Mouse (Mus musculus) hematopoietic stem cell, adult 5-6 weeks (primary cell): ENCODE data around the gene Pcsk5. TPM values are rescaled to one million over a fixed set of nuclear protein-coding genes. Genes with fewer than 3 reads are reported as not detected.
A peak's percentile ranks its signal among the peaks of the same experiment; 100 is the strongest.

ENCODE experiments used
- ATAC-seq, 2 experiments: fragments of 125-278 bp in 1 of 2; replicated peaks in 1 of 2; 2 replicates each; pipeline ENCODE4 v1.8.0; 2016 to 2017; ENCODE audit warnings: inconsistent platforms in 2 of 2, mild to moderate bottlenecking in 2 of 2, moderate number of reproducible peaks in 2 of 2, low read depth in 1 of 2, moderate TSS enrichment in 1 of 2; ENCODE audit not compliant: low FRiP score in 2 of 2, poor library complexity in 2 of 2, severe bottlenecking in 2 of 2, insufficient read depth in 1 of 2, low TSS enrichment in 1 of 2
- total RNA-seq: library from RNA; stranded (forward); fragments of 172-1452, 232-1000 nt; gene quantifications from 2 replicates; pipeline ENCODE4 v1.2.3, GENCODE M21; 2017

Pcsk5 gene
- total RNA-seq, 1 experiment from 2014 or later: 0.40 TPM

- ATAC-seq: no peak
Measured at GRCm38 (mm10) chr19:17403175-17403574, 434.3 kb downstream of the Pcsk5 start.

- no peak for ATAC-seq
Measured at GRCm38 (mm10) chr19:17400571-17400970, 436.9 kb downstream of the Pcsk5 start.

- 0 out of 4 replicates have a peak, but pooled peaks of 1 of the 2 experiments have one; percentile 60 for ATAC-seq
Measured at GRCm38 (mm10) chr19:17399965-17400364, 437.5 kb downstream of the Pcsk5 start.

- no peak for ATAC-seq
Measured at GRCm38 (mm10) chr19:17397922-17398321, 439.5 kb downstream of the Pcsk5 start.

GRCm38 (mm10) chr19:17396802-17397201, 440.6 kb downstream of the Pcsk5 start:
- no peak for ATAC-seq

- peak; percentile 94 to 97 for ATAC-seq
Measured at GRCm38 (mm10) chr19:17393841-17394591, 443.4 kb downstream of the Pcsk5 start, which contains the start of gene Rfk. Rfk (plus strand) TSS chr19:17394043.

- no peak for ATAC-seq
Measured at GRCm38 (mm10) chr19:17392866-17393265, 444.6 kb downstream of the Pcsk5 start.

- peak; percentile 44 to 49; a peak in 3 of 4 replicates for ATAC-seq
Measured at GRCm38 (mm10) chr19:17388404-17388803, 449.0 kb downstream of the Pcsk5 start.

- ATAC-seq: no peak
Measured at GRCm38 (mm10) chr19:17386424-17386823, 451.0 kb downstream of the Pcsk5 start.

- ATAC-seq: no peak
Measured at GRCm38 (mm10) chr19:17385426-17385825, 452.0 kb downstream of the Pcsk5 start.

GRCm38 (mm10) chr19:17385022-17385421, 452.4 kb downstream of the Pcsk5 start:
- ATAC-seq: no peak

- ATAC-seq: peak in 1 of 2 experiments; percentile 56; a peak in 1 of 4 replicates
Measured at GRCm38 (mm10) chr19:17382807-17383397, 454.5 kb downstream of the Pcsk5 start.
